Mouse (Mus musculus) spleen, adult 2 months (tissue): Measurements from ENCODE around the gene Tns1.

ENCODE experiments used
- CTCF ChIP-seq: fragments of 200-500 bp; IDR thresholded peaks from 2 replicates; pipeline ENCODE4 v1.5.1; 2011; ENCODE audit warnings: mild to moderate bottlenecking, inconsistent platforms; ENCODE audit not compliant: insufficient read depth, insufficient read length, insufficient replicate concordance; ENCODE audit errors: extremely low read depth
- POLR2A ChIP-seq: fragments of 200-500 bp; IDR thresholded peaks from 2 replicates; pipeline ENCODE4 v1.6.1; 2011; ENCODE audit warnings: low read depth, low read length, inconsistent platforms

- TF ChIP-seq CTCF (no peak), POLR2A (no peak)
Measured at GRCm38 (mm10) chr1:74160036-74160435, 35.8 kb upstream of the Tns1 start.
